Mouse (Mus musculus): Measurements from ENCODE around the gene Rpl11.

DNA sequence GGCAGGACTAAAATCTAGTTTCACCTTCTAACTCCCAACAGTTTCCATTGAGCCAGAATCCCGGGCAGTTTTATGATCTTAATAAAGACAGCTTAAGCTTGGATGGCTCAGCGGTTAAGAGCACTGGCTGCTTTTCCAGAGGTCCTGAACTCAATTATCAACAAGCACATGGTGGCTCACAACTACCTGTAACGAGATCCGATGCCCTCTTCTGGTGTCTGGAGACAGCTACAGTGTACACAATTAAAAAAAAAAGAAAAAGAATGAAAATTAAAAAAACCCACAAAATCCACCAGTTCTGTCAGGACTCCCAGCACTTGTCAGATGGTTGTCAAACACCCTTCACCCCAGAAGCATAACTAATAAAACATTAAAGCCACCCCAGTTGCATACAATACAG is 5.6 kb downstream of the Rpl11 start:
- no peak for TF ChIP-seq CTCF (IDR thresholded peaks at IDR 0.05; ENCODE audit: extremely low read depth, insufficient read length, insufficient replicate concordance, low read depth, low read length)
- no peak for TF ChIP-seq POLR2A (IDR thresholded peaks at IDR 0.05; ENCODE audit: low read depth, low read length)
